Mouse (Mus musculus) right cerebral cortex, adult 2 months (tissue): Measurements from ENCODE around the gene Atic.
A peak's percentile ranks its signal among the peaks of the same experiment; 100 is the strongest.

Experiments
- DNase-seq, 2 experiments: peaks; one replicate each; pipeline ENCODE4 v3.0.0; 2021 to 2022; ENCODE audit warnings: low spot score in 2 of 2

The Atic gene

DNA sequence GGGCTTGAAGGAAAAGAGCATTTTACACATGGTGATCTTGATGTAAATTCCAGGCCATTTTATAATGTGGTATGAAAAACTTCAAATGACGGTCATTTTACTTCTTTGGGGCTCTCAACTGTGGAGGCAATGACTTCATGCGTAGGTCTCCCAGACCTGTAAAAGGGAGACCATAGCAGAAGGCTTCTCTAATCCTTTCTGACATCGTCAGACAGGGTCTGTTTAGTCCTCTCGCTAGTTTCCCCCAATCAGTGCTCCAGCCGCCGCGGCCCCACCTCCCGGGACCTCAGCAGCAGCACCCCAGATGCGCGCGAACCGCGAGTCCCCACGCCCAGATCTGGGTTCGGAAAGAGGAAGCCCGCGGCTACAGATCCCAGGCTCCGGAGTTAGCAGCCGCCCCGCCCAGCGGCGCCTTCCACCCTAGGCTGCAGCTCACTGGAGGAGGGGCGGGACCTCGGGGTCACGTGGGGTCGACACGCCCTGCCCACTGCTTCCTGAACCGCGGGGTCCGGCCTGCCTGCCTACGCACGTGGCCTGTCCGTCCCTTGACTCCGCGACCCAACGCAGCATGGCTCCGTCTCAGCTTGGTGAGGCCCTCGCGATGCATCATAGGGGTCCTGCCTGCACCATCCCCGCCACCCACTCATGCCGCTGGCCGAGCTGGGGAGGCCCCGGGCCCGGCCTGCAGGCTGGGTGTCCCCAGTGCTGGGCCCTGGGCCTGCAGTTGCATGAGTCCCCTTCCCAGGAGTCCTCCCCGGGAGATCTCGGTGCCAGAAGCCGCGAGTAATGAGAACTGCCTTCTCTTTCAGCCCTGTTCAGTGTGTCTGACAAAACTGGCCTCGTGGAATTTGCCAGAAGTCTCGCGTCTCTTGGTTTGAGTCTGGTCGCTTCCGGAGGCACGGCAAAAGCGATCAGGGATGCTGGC, at the start of gene Atic:
TSS of gene Atic (plus strand) at position 463 of the 925 bp plus-strand sequence.
- DNase-seq = peak; percentile 73 to 81

DNA sequence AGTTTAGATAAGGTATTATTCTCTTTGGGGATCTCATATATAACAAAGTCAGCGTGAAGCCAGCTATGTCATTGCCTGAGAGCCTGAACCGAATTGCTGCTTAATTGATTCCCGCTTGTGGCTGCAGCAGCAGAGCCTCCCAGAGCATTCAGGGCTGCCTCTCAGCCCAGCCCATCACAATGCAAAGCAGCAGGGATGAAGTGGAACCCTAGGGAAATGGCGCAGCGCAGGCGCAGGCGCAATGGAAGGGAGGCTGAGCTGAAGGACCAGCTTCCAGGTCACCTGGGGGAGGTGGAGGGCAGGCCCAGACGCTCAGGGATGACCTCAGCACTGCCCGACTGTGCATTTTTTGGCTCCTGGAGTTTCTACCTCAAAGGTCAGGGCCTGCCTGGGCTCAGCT, 49.7 kb upstream of the Atic start:
- no peak for DNase-seq

DNA sequence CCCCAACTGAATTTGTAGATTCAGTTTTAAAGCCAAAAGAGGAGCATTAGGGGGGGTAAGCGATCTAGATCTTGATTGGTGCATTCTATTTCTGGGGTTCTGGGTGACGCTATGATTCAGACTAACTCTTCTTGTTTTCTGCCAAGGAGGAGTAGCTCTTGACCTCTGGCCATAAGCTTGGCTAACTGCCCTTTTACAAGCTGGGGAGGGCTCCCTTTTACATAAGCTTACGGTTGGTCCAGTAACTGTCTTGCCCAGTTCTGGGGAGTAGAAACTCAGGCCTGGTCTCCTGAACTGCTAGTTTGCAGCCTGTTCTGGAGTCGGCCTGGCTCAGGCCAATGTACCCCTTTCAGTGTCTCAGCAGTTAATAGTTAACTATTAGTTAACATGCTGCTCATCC, 41.9 kb upstream of the Atic start:
- DNase-seq = no peak

DNA sequence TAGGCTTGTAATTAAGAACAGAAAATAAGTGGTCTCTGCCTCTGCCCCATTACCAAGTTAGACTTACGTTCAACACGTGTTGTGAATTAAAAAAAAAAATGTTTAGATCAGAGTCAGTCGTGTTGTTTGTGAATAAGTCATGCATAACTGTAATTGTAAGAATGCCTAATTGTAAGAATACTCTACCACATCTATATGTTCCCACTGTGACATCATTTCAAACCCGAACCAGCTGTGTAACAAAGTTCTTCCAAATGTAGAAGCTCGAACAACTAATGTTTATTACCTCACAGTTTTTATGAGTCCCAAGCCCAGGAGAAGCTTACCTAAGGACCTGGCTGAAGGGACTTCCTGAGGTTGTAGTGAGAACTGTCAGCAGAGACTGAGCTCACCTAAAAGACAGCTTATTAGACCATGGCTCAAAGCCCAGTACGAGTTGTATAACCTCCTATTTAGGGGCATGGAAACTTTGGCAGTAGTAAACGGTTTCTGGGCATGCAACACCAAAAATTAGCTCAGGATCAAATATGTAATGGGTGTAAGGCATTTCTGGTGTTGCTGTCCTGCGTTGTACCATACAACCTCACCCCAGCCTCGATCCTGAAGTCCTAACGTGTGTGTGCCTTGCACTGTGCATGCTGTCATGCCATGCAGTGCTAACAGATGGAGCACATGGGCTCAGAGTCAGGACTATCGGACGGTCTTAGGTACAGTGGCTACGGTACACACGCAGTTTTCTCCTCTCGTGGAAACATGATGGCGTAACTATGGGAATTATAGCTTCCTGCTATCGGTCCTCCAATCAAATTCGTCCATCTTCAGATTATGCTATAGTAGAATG, 27.9 kb upstream of the Atic start:
- DNase-seq = no peak

DNA sequence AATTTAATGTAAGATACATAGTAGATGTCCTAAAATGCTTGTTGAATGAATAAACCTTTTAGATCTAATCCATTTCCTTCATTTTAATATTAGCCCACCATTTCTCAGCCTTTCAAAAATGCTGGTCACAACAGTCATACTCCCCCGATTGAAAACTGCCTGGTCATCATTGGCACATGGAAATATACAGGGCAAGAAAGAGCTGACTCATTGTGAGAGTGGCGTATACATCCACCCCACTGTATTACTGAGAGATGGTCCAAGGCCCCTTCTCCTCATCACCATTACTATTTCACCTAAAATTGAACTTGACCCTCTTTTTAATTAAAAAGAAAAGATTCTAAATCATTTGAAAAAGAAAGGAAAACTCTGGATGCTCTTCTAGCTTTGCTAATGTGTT, 26.2 kb upstream of the Atic start:
- DNase-seq = no peak

DNA sequence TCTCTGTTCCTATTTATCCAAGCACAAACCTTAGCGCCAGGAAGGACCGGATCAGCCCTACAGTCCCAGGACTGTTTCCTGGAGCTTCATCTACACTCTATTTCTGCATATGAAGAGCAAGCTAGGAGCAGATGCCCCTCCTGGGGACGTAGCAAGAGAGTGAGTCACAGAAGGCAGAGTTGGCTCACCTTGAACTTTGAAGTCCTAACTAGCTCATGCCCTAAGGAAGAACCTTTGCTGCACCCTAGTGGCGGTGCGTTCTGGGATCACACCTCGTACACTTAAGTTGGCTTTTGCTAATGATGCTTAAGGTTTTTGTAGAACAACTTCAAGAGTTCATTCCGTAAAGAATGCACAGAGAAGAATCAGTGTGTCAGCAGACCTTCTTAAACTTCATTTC, 25.3 kb upstream of the Atic start:
- DNase-seq = peak; percentile 36 to 43

DNA sequence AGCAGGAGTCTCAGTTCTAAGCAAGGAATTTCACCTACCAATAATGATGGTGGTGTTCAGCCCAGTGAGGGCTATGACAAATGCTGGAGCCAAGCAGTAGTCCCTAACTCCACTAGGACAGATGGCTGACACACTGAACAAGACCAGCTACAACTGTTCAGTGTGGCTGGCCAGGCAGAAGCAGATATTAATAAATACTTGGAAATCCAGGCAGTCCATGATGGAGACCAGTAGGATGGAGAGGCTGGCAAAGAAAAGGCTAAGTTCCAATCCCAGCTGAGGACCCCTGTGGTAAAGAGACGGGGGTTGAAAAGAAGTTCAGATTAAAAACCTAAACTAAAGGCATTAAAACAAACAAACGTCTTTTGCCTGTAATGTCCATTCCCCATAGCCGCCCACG, 17.3 kb upstream of the Atic start:
- DNase-seq = no peak

DNA sequence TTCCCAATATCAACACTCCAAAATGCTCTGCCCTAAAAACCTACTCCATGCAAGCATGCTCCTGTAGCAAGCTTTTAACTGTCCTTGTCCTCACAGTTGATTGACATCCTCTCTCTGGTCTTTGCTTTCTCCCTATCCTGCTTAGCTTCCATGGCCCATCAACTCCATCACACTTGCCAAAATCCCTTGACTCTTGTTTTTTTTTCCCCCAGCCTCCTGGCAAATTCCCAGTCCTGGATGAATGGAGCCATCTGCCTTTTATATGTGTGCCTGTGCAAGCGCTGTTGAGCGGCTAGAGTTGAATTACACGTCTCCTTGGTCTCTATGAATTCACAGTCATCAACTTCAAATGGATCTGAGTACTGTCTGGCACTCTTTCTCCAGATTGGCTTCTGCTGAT, 16.5 kb upstream of the Atic start:
- DNase-seq = no peak

DNA sequence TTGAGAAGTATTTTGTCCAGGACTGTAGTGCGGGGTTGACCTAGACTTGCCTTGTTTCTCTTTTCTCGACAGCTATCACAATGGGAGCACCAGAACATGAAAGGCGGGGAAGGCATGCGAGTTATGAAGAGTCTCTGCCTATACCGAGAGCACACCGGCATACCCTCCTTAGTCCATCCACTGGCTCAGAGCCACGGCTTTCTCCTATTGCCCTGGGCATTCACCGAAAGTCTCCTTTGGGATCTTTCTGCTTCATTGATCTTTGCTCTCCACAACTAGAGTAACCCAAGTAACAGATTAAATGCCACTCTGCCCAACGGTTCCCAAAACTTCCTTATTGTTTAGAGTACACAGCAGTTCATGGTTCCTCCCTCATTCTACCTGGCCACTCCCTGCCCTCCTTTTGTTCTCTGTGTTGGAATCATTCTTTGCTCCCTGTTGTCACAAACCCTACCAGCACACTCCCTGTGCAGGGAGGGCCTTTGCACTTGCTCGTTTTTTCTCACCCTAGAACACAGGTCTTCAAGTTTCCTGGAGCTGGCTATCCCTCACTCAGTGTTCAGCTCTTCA, 6.2 kb upstream of the Atic start:
- no peak for DNase-seq

DNA sequence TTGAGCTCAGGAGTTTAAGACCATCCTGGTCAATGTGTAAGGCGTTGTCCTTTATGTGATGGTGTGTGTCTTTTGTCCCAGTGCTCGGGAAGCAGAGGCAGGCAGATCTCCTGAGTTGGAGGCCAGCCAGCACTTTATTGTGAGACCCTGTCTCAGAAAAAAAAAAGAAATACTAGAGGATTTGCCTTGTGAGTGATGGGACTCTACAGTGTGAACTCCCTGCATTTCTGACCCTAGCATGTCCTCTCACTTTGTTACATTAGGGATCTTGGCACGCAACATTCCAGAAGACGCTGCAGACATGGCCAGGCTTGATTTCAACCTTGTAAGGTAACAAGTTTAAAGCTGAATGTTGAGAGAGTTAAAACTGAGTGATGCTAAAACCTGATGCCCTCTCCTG, 3.7 kb downstream of the Atic start:
- no peak for DNase-seq

DNA sequence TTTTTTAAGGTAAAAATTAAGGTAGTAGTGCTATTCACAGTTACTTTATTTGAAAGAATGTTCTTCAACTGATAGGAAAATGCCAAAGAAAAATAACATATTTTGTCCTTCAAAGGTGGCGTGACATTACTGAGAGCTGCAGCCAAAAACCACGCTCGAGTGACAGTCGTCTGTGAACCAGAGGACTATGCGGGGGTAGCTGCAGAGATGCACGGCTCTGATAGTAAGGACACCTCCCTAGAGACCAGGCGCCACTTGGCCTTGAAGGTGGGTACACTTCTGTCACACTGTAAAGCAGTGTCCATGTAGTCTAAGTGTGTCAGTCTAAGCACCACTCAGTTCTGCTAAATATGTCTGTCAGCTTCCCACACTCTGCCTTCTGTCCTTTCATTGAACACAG, 7.3 kb downstream of the Atic start:
- DNase-seq = no peak

DNA sequence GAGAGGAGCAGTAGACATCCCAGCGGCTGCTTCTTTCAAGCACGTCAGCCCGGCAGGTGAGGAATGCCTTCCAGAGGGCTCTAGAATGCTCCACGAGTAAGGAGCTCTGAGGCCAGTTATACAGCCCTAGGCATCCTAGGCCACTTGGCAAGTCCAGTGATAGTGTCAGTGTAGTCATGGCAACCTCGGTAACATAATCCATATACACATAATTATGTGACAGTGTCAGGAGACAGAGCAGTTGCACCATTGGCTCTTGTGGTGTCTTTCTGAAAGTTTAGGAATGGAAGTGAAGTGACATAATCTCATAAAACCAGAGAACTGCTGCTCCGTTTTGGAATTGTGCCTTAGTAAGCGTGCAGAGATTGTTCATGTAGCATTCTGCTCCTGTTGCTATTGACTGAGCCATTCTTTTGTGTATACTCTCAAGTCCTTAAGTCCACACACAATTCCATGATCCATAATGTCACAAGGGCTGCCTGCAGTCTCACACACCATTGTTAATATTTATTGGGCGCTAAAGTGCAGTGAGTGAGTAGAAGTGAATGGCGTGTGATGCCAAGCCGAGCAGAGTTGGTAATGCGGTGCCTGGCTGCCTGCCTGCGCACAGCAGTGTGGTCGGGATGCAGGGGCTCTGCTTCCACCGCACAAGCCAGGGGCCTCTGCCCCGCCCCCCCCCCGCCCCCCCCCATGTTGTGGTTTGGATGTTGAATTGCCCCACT, 11.1 kb downstream of the Atic start:
- no peak for DNase-seq

DNA sequence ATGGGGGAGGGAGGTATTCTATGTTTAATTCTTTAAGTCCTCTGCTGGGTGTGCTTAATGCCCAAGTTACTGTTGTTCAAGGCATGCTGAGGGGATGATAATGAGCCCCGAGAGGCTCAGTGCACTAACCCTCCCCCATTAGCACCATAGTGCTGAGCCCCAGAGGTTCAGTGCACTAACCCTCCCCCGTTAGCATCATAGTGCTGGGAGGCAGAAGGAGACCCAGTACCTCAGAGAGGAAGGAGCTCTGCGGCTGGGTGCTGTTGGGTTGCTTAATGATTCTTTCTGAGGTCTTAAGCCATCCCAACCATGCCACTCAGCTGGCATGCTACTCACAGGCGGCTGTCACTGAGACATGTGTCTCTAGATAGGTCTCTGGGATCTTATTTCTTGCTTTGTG, 13.2 kb downstream of the Atic start:
- no peak for DNase-seq

DNA sequence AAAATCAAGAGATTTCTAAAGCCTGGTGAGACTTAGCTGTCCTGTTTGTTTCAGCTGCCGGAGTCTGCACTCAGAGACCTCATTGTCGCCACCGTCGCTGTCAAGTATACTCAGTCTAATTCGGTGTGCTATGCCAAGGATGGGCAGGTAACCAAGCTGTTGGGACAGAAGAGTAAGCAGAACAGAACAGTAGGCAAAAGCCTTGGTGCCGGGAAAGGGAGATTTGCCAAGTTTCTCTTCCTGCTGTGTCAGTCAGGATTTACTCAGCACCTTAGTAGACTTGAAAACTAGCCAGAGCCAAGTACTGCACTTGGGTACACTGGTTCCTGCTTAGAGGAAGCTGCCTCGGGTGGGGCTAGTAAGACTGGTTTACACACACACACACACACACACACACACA, 19.0 kb downstream of the Atic start:
- no peak for DNase-seq

DNA sequence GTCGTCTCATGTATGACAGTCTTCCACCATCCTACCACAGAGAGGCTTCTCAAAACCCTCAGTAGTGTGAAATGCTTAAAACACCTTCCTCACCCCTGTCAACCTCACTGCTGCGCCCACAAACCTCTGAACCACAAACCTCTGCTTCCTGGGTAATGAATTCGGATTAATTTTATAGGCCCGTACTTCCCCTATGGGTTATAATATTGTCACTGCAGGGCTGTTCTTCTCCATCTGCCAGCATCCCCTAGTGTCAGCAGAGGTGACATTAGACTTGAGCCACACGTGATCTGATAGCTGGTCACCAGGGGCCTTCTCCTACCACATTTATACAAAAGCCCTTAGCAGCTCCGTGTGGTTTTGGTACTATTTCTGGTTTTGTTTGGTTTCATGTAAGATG, 19.9 kb downstream of the Atic start:
- DNase-seq = no peak

DNA sequence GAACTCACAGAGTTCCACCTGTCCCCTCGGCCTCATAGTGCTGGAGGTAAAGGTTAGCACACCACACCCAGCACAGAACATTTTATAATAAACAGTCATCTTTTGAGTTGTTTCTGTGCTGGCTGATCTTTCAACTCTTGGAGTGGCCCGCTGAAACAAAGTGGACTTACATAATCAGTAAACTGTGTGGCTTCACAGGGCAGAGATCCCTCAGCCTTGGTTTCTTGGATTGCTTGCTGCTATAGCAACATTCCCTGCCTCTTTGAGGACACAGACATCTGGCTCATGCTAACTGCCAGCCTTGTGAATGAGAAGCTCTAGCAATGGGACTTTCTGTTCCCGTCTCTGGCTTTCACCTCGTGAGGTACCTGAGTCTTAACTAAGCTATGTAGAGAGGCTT, 22.6 kb downstream of the Atic start:
- no peak for DNase-seq

DNA sequence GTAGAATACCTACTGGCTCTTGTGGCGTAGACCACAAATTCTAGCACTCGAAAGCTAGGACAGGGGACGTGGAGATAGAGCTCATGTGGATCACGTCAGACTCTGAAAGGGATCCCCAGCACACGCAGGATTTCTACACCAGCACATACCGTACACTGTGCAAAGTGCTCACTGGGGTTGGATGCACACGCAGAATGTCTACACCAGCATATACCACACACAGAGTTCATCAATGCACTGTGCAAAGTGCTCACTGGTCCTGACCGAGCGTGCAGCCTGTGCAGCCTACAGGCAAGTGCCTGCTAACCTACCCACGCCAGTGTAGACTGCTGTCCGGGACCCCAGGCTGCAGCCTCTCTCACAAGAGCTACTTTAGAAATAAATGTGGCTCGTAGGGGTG, 23.5 kb downstream of the Atic start:
- no peak for DNase-seq

DNA sequence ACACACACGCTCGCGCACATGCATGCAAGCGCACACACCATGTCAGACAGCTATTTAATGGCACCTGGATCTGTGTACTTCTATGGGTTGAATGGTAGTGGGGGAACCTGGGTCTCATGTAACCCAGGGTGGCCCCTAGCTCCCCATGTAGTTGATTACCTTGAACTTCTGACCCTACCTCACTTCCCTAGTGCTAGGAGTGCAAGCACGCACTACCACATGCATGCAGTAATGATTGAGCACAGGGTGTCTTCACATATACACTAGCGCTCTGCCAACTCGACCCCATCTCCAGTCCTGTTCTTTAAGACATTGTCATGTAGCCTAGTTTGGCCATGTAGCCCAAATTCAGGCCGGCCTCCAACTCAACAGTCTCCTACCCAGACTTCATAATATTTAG, 26.4 kb downstream of the Atic start:
- DNase-seq = no peak

DNA sequence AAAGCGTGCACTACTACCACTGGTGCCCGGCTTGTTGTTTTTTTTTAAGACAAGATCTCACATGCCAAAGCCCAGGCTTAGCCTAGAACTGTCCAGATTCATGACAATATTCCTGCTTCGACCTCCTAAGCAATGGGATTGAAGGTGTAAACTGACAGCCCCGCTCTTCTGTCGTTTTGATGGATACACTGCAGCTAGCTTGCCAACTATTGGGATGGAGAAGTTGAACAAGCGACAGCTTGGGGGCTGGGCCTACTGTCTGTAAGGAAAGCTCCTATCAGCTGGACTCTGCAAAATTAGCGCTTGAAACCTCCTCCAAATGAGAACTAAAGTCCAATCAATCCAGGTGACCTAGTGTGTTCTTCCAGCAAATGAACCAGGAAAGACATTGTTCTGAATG, 26.9 kb downstream of the Atic start:
- no peak for DNase-seq

DNA sequence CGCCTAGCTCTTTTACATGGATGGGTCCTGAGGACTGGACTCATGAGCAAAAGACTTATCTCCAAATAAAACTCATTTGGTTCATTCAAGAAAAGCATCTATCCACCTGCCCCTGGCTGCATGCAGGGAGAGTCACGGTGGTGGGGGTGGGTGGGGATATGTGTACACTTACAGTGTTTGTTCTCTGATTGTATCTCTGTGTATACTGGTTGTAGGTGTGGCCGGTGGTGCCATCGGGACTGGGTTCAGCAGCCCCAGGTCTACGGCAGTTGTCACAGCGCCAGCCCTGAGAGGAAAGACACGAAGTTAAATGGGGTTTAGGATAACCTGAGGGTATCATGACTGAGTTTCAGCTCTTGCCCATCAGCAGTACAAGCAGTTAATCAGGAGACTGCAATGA, 29.7 kb downstream of the Atic start:
- DNase-seq = no peak

DNA sequence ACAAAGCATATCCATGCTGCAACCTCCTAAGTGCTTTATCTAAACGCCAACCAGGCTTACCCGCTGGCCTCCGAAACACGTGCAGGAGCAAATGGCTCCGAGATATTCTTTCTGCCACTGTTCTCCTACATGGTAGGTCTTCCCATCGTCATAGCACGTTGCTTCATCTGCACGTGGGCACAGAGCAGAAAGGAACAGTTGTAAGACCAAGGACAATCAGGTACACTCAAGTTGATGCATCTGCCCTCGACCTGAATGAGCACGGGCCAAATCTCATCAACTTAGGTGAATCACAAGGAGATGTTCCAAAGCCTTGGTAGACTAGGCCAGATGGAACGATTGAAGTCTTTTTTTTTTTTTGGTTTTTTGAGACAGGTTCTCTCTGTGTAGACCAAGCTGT, 33.1 kb downstream of the Atic start:
- DNase-seq = no peak

DNA sequence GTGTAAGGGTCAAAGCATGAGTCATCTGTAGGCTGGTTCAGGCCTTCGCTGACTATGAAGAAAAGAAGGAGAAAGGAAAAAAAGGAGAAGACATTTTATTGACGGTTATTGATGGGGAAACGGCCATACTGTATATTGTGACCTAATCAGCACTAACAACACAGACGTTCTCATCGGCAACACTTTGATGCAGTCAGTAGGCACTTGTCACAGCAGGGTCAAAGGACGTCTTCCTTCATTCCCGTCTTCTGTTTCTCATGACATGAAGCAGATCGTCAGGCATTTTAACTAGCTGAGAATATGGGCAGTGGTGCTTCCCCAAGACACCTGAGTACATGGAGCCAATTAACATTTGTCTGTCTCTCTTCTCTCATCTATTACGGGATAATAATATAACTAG, 36.2 kb downstream of the Atic start:
- DNase-seq = no peak
